Mouse (Mus musculus): Measurements from ENCODE around the gene S100a13.

The S100a13 gene

GRCm38 (mm10) chr3:90552231-90552630 is 38.0 kb downstream of the S100a13 start:
- DNase-seq (ENCODE audit: low spot score in 2 of 2) = no peak

GRCm38 (mm10) chr3:90555954-90556353 is 41.7 kb downstream of the S100a13 start:
- peak; percentile 22 to 45 for DNase-seq (ENCODE audit: low spot score in 2 of 2)

- no peak for DNase-seq (ENCODE audit: low spot score in 2 of 2)
Measured at GRCm38 (mm10) chr3:90560008-90560628, 45.9 kb downstream of the S100a13 start, which contains the start of gene S100a3. S100a3 (plus strand) TSS chr3:90560578.
